Mouse (Mus musculus) subcutaneous adipose tissue, adult 2 months (tissue): ENCODE measurements around the gene Ttc3. TPM values are rescaled to one million over a fixed set of nuclear protein-coding genes. Genes with fewer than 3 reads are reported as not detected.

Source experiments
- polyA plus RNA-seq: library from polyadenylated mRNA; depleted of rRNA; stranded (reverse); fragments of >200 nt; gene quantifications from 2 replicates; pipeline ENCODE4 v1.2.3, GENCODE M21; 2012; ENCODE audit warnings: low replicate concordance; rRNA removed

The Ttc3 gene
- polyA plus RNA-seq = 26.2 and 60.2 TPM in 2 replicates

GRCm38 (mm10) chr16:94370173-94370914 is at the start of gene Ttc3:
Gene Ttc3, plus strand, starts transcription at chr16:94370618.

DNA sequence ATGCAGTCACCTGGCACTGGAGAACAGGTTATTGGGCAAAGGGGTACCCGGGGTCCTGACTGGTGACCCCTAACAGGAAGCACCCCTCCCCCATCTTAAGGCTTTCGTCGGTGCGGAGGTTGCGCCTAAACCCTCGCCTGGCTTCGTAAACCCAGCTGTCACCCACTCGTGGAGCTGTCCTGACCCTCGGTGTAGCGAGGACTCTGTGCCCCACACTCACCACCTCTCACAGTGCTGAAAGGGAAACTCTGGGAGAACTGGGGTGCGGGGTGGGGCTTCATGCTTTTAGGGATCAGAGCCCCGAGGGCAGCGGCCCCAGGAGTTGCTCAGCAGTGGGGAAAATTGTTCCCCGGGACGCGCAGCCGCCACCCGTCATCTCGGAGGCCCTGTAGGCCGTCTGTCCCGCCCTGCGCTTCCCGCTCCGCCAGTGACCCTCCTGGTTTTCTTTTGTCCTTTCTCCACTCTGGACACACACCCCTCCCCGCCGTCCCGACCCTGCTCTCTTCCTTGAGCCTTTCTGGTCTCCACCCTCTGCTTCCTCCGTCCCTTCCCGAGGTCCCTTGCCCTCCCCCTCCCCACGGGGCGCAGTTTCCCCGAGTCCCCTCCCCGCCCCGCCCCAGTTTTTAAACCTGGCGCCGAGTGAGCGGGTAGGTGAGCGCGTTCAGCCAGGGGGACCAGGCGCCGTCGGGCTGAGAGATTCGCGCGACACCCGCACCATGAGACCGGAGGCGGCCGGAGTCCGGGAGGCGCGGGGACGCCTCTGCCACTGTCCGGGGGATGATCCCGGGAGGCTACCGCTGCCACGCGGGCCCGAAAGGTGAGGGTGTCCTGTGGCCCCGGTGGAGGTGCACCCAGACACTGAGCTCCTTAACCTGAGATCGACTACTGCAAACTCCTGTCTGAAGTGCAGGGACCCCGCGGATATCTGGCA is 42.4 kb upstream of the Ttc3 start, which contains the start of gene Ripply3:
Ripply3 (plus strand) TSS at position 640 of the 931 bp plus-strand sequence.

GRCm38 (mm10) chr16:94371301-94371931 is 998 bp downstream of the Ttc3 start, which contains the start of gene Pigp:
Gene Pigp, minus strand, starts transcription at chr16:94371842.

Other genes starting within 250 kb of the Ttc3 start
- gene Hlcs, start 57.0 kb upstream of the Ttc3 start, polyA plus RNA-seq = 16.0 and 16.1 TPM in 2 replicates
- gene Ripply3, start 42.2 kb upstream of the Ttc3 start, polyA plus RNA-seq = 2.8 and 4.4 TPM in 2 replicates
- gene Pigp, start 1.2 kb downstream of the Ttc3 start, polyA plus RNA-seq = 30.5 and 36.1 TPM in 2 replicates
- 53.5 and 55.8 TPM in 2 replicates for gene Vps26c, start 156.2 kb downstream of the Ttc3 start, polyA plus RNA-seq
- gene Dyrk1a, start 199.4 kb downstream of the Ttc3 start, polyA plus RNA-seq = 30.6 and 45.1 TPM in 2 replicates